Mouse (Mus musculus): Measurements from ENCODE around the gene Rbmx. TPM values are rescaled to one million over a fixed set of nuclear protein-coding genes. Genes with fewer than 3 reads are reported as not detected.

The Rbmx gene
- total and polyA plus RNA-seq, 2 experiments = 6.2 to 14.6 TPM

- DNase-seq (ENCODE audit: extremely low read depth, low read depth, low spot score) = peak; percentile 2
- no peaks in the 10 kb centered on the region for H3K27me3 ChIP-seq (ENCODE audit: control insufficient read depth, insufficient read depth, low read length)
- TF ChIP-seq POLR2A (IDR thresholded peaks at IDR 0.05; ENCODE audit: extremely low read depth, insufficient read depth, low read length) = no peak
- no peak for TF ChIP-seq CTCF (IDR thresholded peaks at IDR 0.05; ENCODE audit: low read depth, low read length)
- no peak overlapping the region for H3K9ac ChIP-seq (ENCODE audit: low read depth, low read length)
- no peaks in the 10 kb centered on the region for H3K79me2 ChIP-seq (ENCODE audit: control insufficient read depth, insufficient read depth, low read length)
- H3K36me3 ChIP-seq (ENCODE audit: control insufficient read depth, insufficient read depth, low read length) = peaks cover 3% of the 10 kb centered on the region; the same call in 1 of the 2 replicates
- H3K27ac ChIP-seq (replicated peaks; ENCODE audit: insufficient read depth, low read depth, low read length) = no peak overlapping the region
- WGBS = 30% methylated on average over 4 of the region's 4 CpGs
- no peak overlapping the region for H3K4me3 ChIP-seq (ENCODE audit: insufficient read depth, low read depth, low read length)
- H3K4me1 ChIP-seq (ENCODE audit: control insufficient read depth, insufficient read depth, low read length) = no peaks in the 10 kb centered on the region
Measured at GRCm38 (mm10) chrX:57372965-57373364, 19.9 kb downstream of the Rbmx start.

GRCm38 (mm10) chrX:57364891-57365569 is 27.8 kb downstream of the Rbmx start:
- H3K9ac ChIP-seq (ENCODE audit: low read depth, low read length) = no peak overlapping the region
- no peaks in the 10 kb centered on the region for H3K36me3 ChIP-seq (ENCODE audit: control insufficient read depth, insufficient read depth, low read length)
- no peak overlapping the region for H3K27ac ChIP-seq (replicated peaks; ENCODE audit: insufficient read depth, low read depth, low read length)
- 63% methylated on average over 2 of the region's 2 CpGs for WGBS
- no peaks in the 10 kb centered on the region for H3K27me3 ChIP-seq (ENCODE audit: control insufficient read depth, insufficient read depth, low read length)
- no peaks in the 10 kb centered on the region for H3K4me1 ChIP-seq (ENCODE audit: control insufficient read depth, insufficient read depth, low read length)
- no peak for DNase-seq (ENCODE audit: extremely low read depth, low read depth, low spot score)
- no peak for TF ChIP-seq POLR2A (IDR thresholded peaks at IDR 0.05; ENCODE audit: extremely low read depth, insufficient read depth, low read length)
- no peak for TF ChIP-seq CTCF (IDR thresholded peaks at IDR 0.05; ENCODE audit: low read depth, low read length)
- no peak overlapping the region for H3K4me3 ChIP-seq (ENCODE audit: insufficient read depth, low read depth, low read length)
- H3K79me2 ChIP-seq (ENCODE audit: control insufficient read depth, insufficient read depth, low read length) = no peaks in the 10 kb centered on the region

GRCm38 (mm10) chrX:57359316-57359715 is 33.5 kb downstream of the Rbmx start:
- no peaks in the 10 kb centered on the region for H3K36me3 ChIP-seq (ENCODE audit: control insufficient read depth, insufficient read depth, low read length)
- TF ChIP-seq CTCF (IDR thresholded peaks at IDR 0.05; ENCODE audit: low read depth, low read length) = no peak
- no peak for TF ChIP-seq POLR2A (IDR thresholded peaks at IDR 0.05; ENCODE audit: extremely low read depth, insufficient read depth, low read length)
- H3K9ac ChIP-seq (ENCODE audit: low read depth, low read length) = no peak overlapping the region
- H3K79me2 ChIP-seq (ENCODE audit: control insufficient read depth, insufficient read depth, low read length) = no peaks in the 10 kb centered on the region
- H3K27ac ChIP-seq (replicated peaks; ENCODE audit: insufficient read depth, low read depth, low read length) = no peak overlapping the region
- WGBS = 95% methylated on average over 1 of the region's 1 CpGs
- no peak overlapping the region for H3K4me3 ChIP-seq (ENCODE audit: insufficient read depth, low read depth, low read length)
- H3K4me1 ChIP-seq (ENCODE audit: control insufficient read depth, insufficient read depth, low read length) = no peaks in the 10 kb centered on the region
- H3K27me3 ChIP-seq (ENCODE audit: control insufficient read depth, insufficient read depth, low read length) = no peaks in the 10 kb centered on the region
- DNase-seq (ENCODE audit: extremely low read depth, low read depth, low spot score) = no peak

DNA sequence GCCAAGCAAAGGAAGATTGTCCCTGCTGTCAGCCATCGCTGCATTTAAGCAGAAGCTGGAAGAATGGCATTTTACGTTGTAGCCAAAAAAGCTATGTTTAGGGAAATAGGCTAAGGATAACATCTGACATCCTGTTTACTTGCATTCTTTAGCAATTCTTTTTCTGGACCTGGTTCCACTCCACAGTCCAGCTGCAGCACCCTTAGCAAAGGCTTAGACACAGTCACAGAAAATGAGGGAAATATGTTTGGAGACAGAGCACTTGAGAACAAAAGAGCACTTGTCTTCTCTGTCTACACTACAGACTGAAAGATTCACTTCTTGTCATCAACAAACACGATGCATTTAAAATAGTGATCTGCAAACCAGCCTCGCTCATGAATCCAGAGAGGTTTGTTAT is 53.6 kb downstream of the Rbmx start:
- Histone ChIP-seq H3K4me1 (ENCODE audit: control insufficient read depth, insufficient read depth, low read length) (no peaks in the 10 kb centered on the region; the same call in 1 of the 2 replicates), H3K79me2 (ENCODE audit: control insufficient read depth, insufficient read depth, low read length) (no peaks in the 10 kb centered on the region), H3K4me3 (ENCODE audit: insufficient read depth, low read depth, low read length) (no peak overlapping the region), H3K36me3 (ENCODE audit: control insufficient read depth, insufficient read depth, low read length) (no peaks in the 10 kb centered on the region), H3K9ac (ENCODE audit: low read depth, low read length) (no peak overlapping the region), H3K27me3 (ENCODE audit: control insufficient read depth, insufficient read depth, low read length) (no peaks in the 10 kb centered on the region), H3K27ac (replicated peaks; ENCODE audit: insufficient read depth, low read depth, low read length) (peak overlapping the region; percentile 60)
- no peak for TF ChIP-seq POLR2A (IDR thresholded peaks at IDR 0.05; ENCODE audit: extremely low read depth, insufficient read depth, low read length)
- no peak for TF ChIP-seq CTCF (IDR thresholded peaks at IDR 0.05; ENCODE audit: low read depth, low read length)
- 56% methylated on average over 4 of the region's 4 CpGs for WGBS
- DNase-seq (ENCODE audit: extremely low read depth, low read depth, low spot score) = no peak

GRCm38 (mm10) chrX:57338371-57339211 is 54.2 kb downstream of the Rbmx start, which contains the start of gene Arhgef6:
Gene Arhgef6, minus strand, starts transcription at chrX:57338729.
- peak within 1 kb of the TSS; percentile 60 for H3K27ac ChIP-seq (replicated peaks; ENCODE audit: insufficient read depth, low read depth, low read length)
- no peaks in the 10 kb centered on the region for H3K27me3 ChIP-seq (ENCODE audit: control insufficient read depth, insufficient read depth, low read length)
- H3K4me3 ChIP-seq (ENCODE audit: insufficient read depth, low read depth, low read length) = peak within 1 kb of the TSS; percentile 33
- H3K4me1 ChIP-seq (ENCODE audit: control insufficient read depth, insufficient read depth, low read length) = no peaks in the 10 kb centered on the region; the same call in 1 of the 2 replicates
- H3K9ac ChIP-seq (ENCODE audit: low read depth, low read length) = 0 out of 2 replicates have a peak within 1 kb of the TSS, but pooled peaks have one; percentile 54
- no peaks in the 10 kb centered on the region for H3K36me3 ChIP-seq (ENCODE audit: control insufficient read depth, insufficient read depth, low read length)
- DNase-seq (ENCODE audit: extremely low read depth, low read depth, low spot score) = no peak
- WGBS = 43% methylated on average over 18 of the region's 18 CpGs
- no peaks in the 10 kb centered on the region for H3K79me2 ChIP-seq (ENCODE audit: control insufficient read depth, insufficient read depth, low read length)
- TF ChIP-seq CTCF (IDR thresholded peaks at IDR 0.05; ENCODE audit: low read depth, low read length) (no peak), POLR2A (IDR thresholded peaks at IDR 0.05; ENCODE audit: extremely low read depth, insufficient read depth, low read length) (no peak)

Measured in liver, adult 2 months (tissue).